Mouse (Mus musculus): ENCODE measurements at regions not wholly inside any gene's neighbourhood (a gene's known extent, or its start where the extent isn't known, plus 50 kb on each side); places are given as distances from the start of the nearest gene placed in this dataset.
A peak's percentile ranks its signal among the peaks of the same experiment; 100 is the strongest.

DNA sequence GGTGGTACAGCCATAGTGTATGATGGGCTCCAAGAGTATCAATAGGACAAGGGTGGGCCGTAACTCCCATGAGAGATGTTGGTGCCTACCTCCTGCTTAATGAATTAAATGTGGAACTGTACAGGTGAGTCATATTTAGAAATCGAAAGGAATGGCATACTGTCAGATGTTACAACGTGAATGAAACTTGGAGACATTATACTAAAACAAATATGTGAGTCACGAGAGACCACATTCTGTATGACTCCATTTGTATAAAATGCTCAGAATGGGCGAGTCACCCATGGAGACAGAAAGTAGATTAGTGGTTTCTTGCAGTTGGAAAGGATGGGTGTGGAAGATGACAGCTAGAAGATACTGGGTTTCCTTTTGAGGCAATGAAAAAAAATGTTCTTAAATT lies 340.4 kb upstream of the Gm21798 start:
- Histone ChIP-seq H3K27ac (ENCODE audit: control insufficient read depth, low read depth, low read length) (no peak overlapping the region), H3K27me3 (ENCODE audit: control insufficient read depth in 1 of 2, insufficient read depth in 2 of 2, low read length in 2 of 2) (no peaks in the 10 kb centered on the region), H3K9me3 (replicated peaks; ENCODE audit: insufficient read depth, low read length) (no peaks in the 10 kb centered on the region), H3K36me3 (ENCODE audit: control insufficient read depth in 1 of 2, insufficient read depth in 2 of 2, low read length in 2 of 2) (peaks cover 0 to 2% of the 10 kb centered on the region in 2 experiments; a peak in 1 of 4 replicates), H3K79me2 (ENCODE audit: control insufficient read depth, insufficient read depth, low read length, poor library complexity) (no peaks in the 10 kb centered on the region), H3K4me1 (ENCODE audit: control insufficient read depth in 1 of 2, insufficient read depth in 2 of 2, low read length in 2 of 2) (no peaks in the 10 kb centered on the region), H3K9ac (ENCODE audit: control insufficient read depth, low read depth, low read length, poor library complexity, severe bottlenecking) (no peak overlapping the region), H3K4me3 (ENCODE audit: control insufficient read depth in 1 of 2, insufficient read depth in 1 of 2, low read depth in 2 of 2, low read length in 2 of 2) (no peak overlapping the region)
- DNase-seq (ENCODE audit: low read depth, low spot score) = peak; percentile 16
- TF ChIP-seq MXI1 (IDR thresholded peaks at IDR 0.05; ENCODE audit: low read depth, low read length) (no peak), TBP (IDR thresholded peaks at IDR 0.05; ENCODE audit: low read depth, low read length) (no peak), RCOR1 (IDR thresholded peaks at IDR 0.05; ENCODE audit: low read depth, low read length) (no peak)

DNA sequence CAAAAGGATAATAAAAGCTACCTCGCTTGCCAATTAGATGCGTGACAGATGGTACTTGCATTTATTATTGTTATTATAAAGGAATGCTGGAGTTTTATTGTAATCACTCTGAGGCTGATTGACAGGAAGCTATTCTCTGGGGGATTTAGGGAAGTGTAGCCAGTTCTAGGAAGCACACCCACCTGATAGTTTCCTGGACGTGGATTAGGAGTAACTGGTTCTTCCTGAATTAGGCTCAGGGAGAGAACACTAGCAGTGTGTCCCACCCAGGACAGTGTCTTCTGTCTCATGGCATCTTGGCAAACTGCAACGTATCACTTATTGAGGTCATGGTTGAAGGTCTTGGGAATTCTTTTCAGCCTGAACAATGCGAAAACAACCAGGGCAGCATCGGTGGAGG lies 336.9 kb upstream of the Gm21798 start:
- no peaks in the 10 kb centered on the region for H3K79me2 ChIP-seq (ENCODE audit: control insufficient read depth, insufficient read depth, low read length, poor library complexity)

DNA sequence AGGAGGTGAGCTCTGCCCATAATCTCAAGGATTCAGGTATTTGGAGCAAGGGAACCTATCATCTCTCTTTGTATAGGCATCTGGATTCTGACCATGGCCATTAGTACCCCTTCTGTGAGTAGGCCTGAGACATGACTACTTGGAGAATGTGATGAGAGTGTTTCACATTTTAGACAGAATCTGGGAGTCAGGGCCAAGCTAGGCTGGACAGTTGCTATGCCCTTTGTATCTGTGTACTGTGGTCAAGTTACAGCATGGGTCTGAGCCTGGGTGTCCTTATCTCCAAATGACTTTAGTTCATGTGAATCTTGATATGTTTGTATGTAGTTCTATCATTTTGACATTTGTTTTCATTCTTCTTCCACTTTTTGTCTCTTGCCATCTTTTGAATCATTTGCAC lies 336.3 kb upstream of the Gm21798 start:
- Histone ChIP-seq H3K36me3 (ENCODE audit: control insufficient read depth in 1 of 2, insufficient read depth in 2 of 2, low read length in 2 of 2) (peaks cover 0 to 2% of the 10 kb centered on the region in 2 experiments; a peak in 1 of 4 replicates), H3K27ac (ENCODE audit: control insufficient read depth, low read depth, low read length) (no peak overlapping the region), H3K9me3 (replicated peaks; ENCODE audit: insufficient read depth, low read length) (no peaks in the 10 kb centered on the region), H3K79me2 (ENCODE audit: control insufficient read depth, insufficient read depth, low read length, poor library complexity) (no peaks in the 10 kb centered on the region), H3K27me3 (ENCODE audit: control insufficient read depth in 1 of 2, insufficient read depth in 2 of 2, low read length in 2 of 2) (0 out of 4 replicates have a peak, but pooled peaks cover 0 to 1% of the 10 kb centered on the region in 2 experiments), H3K4me3 (ENCODE audit: control insufficient read depth in 1 of 2, insufficient read depth in 1 of 2, low read depth in 2 of 2, low read length in 2 of 2) (no peak overlapping the region), H3K4me1 (ENCODE audit: control insufficient read depth in 1 of 2, insufficient read depth in 2 of 2, low read length in 2 of 2) (no peaks in the 10 kb centered on the region), H3K9ac (ENCODE audit: control insufficient read depth, low read depth, low read length, poor library complexity, severe bottlenecking) (no peak overlapping the region)
- no peak for DNase-seq (ENCODE audit: low read depth, low spot score)
- no peak for TF ChIP-seq ZNF384 (IDR thresholded peaks at IDR 0.05; ENCODE audit: low read depth, low read length)
- no peak for TF ChIP-seq HCFC1 (IDR thresholded peaks at IDR 0.05; ENCODE audit: low read depth, low read length)
- no peak for TF ChIP-seq ZKSCAN1 (IDR thresholded peaks at IDR 0.05; ENCODE audit: low read depth, low read length)
- no peak for TF ChIP-seq GATA1 (IDR thresholded peaks at IDR 0.05; ENCODE audit: low read depth, low read length)
- no peak for TF ChIP-seq CTCF (IDR thresholded peaks at IDR 0.05 in 2 of 3, conservative IDR thresholded peaks at IDR 0.05 in 1 of 3; ENCODE audit: control insufficient read depth in 1 of 3, insufficient read depth in 1 of 3, low read depth in 2 of 3, low read length in 3 of 3, poor library complexity in 1 of 3, severe bottlenecking in 1 of 3)
- TF ChIP-seq MYC (IDR thresholded peaks at IDR 0.05; ENCODE audit: low read depth, low read length) = no peak

More for the DNA sequence above, 336.9 kb upstream of the Gm21798 start:
- H3K9me3 ChIP-seq (replicated peaks; ENCODE audit: insufficient read depth, low read length) = no peaks in the 10 kb centered on the region
- no peak overlapping the region for H3K9ac ChIP-seq (ENCODE audit: control insufficient read depth, low read depth, low read length, poor library complexity, severe bottlenecking)
- H3K4me1 ChIP-seq (ENCODE audit: control insufficient read depth in 1 of 2, insufficient read depth in 2 of 2, low read length in 2 of 2) = no peaks in the 10 kb centered on the region
- no peak for DNase-seq (ENCODE audit: low read depth, low spot score)
- peaks cover 0 to 2% of the 10 kb centered on the region in 2 experiments; a peak in 1 of 4 replicates for H3K36me3 ChIP-seq (ENCODE audit: control insufficient read depth in 1 of 2, insufficient read depth in 2 of 2, low read length in 2 of 2)
- H3K4me3 ChIP-seq (ENCODE audit: control insufficient read depth in 1 of 2, insufficient read depth in 1 of 2, low read depth in 2 of 2, low read length in 2 of 2) = no peak overlapping the region
- H3K27me3 ChIP-seq (ENCODE audit: control insufficient read depth in 1 of 2, insufficient read depth in 2 of 2, low read length in 2 of 2) = 0 out of 4 replicates have a peak, but pooled peaks cover 0 to 1% of the 10 kb centered on the region in 2 experiments
- no peak overlapping the region for H3K27ac ChIP-seq (ENCODE audit: control insufficient read depth, low read depth, low read length)
- no peak for TF ChIP-seq HCFC1 (IDR thresholded peaks at IDR 0.05; ENCODE audit: low read depth, low read length)
- TF ChIP-seq TAL1 (IDR thresholded peaks at IDR 0.05; ENCODE audit: low read length) = no peak
- no peak for TF ChIP-seq ETS1 (IDR thresholded peaks at IDR 0.05; ENCODE audit: low read depth, low read length)
- no peak for TF ChIP-seq RCOR1 (IDR thresholded peaks at IDR 0.05; ENCODE audit: low read depth, low read length)
- no peak for TF ChIP-seq NRF1 (IDR thresholded peaks at IDR 0.05; ENCODE audit: insufficient read depth, low read depth, low read length, poor library complexity, severe bottlenecking)
- no peak for TF ChIP-seq ZMIZ1 (IDR thresholded peaks at IDR 0.05; ENCODE audit: low read depth, low read length)
- TF ChIP-seq KAT2A (conservative IDR thresholded peaks at IDR 0.05; ENCODE audit: low read depth, low read length) = no peak
- no peak for TF ChIP-seq ZNF384 (IDR thresholded peaks at IDR 0.05; ENCODE audit: low read depth, low read length)
- no peak for TF ChIP-seq GABPA (IDR thresholded peaks at IDR 0.05; ENCODE audit: low read depth, low read length)

Measured in MEL (cell line).